Mouse (Mus musculus): ENCODE results near the gene Foxd2.

DNA sequence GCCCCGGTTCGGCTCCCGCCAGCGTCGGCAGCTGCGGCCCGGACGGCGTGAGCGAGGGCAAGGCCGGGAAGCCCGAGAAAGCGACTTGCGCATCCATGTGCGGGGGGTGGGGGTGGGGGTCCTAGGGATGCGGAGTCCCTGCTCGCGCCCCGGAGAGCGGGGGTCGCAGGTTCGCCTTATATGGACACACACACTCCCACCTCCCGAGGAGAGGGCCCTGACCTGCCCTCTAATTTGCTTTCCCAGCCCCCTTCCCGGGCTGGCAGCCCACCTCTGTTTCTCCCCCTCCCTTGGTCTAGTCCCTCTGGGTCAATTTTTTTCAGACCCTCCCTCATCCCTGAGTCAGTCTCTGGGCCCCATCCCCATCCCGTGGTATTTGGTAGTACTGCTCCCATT, 17.2 kb upstream of the Foxd2 start, which contains the start of gene Foxe3:
- TF ChIP-seq POLR2A (IDR thresholded peaks at IDR 0.05; ENCODE audit: borderline replicate concordance, control insufficient read depth, low read depth, low read length), result no peak
- no peak for TF ChIP-seq CTCF (IDR thresholded peaks at IDR 0.05; ENCODE audit: control insufficient read depth, insufficient read depth, low read length)

Data from bone marrow, adult 2 months (tissue).